Mouse (Mus musculus): ENCODE data around the gene Trpm3.
"Not testable (repeated sequence)": the region's sequence is repeated elsewhere in the genome, so short reads cannot be mapped to it uniquely, and the experiment has no call there.

The Trpm3 gene

GRCm38 (mm10) chr19:22848783-22849576 lies 710.1 kb downstream of the Trpm3 start:
- no peak for DNase-seq (ENCODE audit: low spot score)

DNA sequence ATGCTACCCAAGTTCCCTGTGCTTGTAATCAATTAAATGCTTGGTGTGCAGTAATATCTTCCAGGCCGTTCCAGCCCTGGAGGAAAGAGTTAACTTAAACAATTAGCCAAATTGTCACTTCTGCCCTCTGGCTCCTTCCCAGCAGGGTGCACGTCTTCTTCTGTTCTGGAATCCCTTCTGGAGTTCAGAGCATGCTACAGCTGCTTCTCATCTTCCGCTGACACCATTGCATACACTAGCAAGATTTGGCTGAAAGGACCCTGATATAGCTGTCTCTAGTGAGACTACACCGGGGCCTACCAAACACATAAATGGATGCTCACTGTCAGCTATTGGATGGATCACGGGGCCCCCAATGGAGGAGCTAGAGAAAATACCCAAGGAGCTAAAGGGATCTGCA lies 712.6 kb downstream of the Trpm3 start:
- not testable (repeated sequence) for DNase-seq (ENCODE audit: low spot score)

- no peak for DNase-seq (ENCODE audit: low spot score)
These were observed 720.8 kb downstream of the Trpm3 start for GRCm38 (mm10) chr19:22859644-22860043.

GRCm38 (mm10) chr19:22867456-22867855 lies 728.6 kb downstream of the Trpm3 start:
- DNase-seq (ENCODE audit: low spot score), result no peak

- no peak for DNase-seq (ENCODE audit: low spot score)
These were observed 731.0 kb downstream of the Trpm3 start for GRCm38 (mm10) chr19:22869853-22870252.

DNA sequence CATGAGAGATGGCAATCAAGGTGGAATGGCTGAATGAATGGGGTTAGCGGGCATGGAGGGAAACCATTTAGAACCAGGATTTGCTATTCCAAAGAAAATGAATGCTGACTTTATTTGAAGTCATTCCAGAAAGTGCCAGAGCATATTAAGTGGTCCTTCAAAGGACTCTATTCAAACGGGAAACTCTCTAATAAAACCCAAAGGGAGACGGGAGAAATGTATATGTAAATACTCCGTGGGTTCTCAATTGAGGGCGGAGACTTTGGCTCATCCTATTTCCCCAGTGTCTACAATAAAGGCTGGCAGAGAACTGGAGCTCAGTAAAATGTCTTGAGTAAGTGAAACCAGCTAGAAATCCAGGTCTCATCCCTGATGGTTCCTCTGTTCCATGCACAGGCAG lies 733.6 kb downstream of the Trpm3 start:
- no peak for DNase-seq (ENCODE audit: low spot score)

DNA sequence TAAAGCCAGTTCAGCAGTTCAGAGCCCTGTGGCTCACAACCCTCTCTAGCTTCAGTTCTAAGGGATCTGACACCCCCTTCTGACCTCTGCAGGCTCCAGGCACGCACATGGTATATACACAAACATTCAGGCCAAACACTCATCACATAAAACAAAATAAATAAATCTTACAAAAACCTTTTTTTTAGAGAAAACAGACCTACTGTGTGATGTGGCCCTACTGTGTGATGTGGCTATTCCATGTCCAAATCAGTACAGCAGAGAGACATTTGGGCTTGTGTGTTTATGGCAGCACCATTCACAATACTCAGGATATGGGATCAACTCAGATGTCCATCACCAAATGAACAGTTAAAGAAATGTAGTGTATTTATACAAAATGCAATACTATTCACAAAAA lies 741.4 kb downstream of the Trpm3 start:
- DNase-seq (ENCODE audit: low spot score), result no peak

DNA sequence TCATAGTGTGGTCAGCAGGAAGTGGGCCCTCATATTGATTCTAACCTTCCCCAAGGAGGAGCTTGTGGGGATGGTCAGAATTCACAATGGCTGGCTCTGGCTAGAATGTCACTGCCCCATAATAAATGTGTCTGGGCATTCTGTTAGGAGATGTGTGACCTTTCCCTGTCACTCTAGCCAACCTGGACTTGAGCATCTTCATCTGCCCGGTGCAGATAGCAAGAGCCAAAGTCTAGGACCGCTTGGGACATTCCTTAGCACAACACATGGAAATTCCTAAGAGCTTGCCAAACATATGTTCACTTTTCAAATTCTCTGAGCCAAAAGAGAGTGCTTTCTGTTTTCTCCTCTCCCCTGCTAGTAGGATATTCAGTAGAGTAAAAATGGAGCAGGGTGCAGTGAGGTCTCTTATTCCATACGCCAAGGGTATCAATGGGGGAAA lies 743.8 kb downstream of the Trpm3 start:
- no peak for DNase-seq (ENCODE audit: low spot score)

DNA sequence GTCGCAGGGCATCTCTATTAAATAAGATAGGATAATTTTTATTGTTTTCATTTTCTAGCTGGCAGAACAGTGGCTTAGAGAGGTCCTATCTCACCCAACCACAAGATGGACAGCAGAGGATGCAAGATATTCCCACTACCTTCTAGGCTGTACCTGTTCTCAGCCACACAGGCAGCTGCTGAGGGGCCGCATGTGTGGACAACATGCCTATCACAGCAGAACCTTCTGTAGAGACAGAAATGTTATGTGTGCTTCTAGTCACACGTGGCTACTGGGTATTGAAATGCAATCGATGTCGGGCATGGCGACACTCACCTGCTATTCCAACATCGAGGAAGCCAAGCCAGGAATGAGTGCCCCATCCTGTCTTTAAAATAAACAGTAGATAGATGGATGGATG lies 744.3 kb downstream of the Trpm3 start:
- DNase-seq (ENCODE audit: low spot score), result no peak

- peak; percentile 22 for DNase-seq (ENCODE audit: low spot score)
These were observed 745.0 kb downstream of the Trpm3 start for GRCm38 (mm10) chr19:22883744-22884317.

GRCm38 (mm10) chr19:22884357-22884756 lies 745.5 kb downstream of the Trpm3 start:
- peak; percentile 10 for DNase-seq (ENCODE audit: low spot score)

DNA sequence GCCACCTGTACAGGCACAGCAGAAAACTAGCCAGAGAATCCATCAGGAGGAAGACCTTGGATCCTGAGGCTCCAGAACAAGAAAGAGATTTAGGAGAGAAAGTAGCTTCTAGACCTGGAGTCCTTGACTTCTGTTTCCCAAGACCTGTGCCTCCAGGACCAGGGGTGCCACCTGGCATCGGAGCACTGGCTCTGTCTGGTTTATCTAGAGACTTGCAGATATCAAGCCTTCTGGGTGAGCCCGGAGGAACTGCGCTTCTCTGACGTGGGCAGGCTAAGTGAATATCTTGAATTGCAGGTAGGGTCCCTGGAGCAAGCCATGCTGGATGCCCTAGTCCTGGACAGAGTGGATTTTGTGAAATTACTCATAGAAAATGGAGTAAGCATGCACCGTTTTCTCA lies 746.2 kb downstream of the Trpm3 start:
- no peak for DNase-seq (ENCODE audit: low spot score)

DNA sequence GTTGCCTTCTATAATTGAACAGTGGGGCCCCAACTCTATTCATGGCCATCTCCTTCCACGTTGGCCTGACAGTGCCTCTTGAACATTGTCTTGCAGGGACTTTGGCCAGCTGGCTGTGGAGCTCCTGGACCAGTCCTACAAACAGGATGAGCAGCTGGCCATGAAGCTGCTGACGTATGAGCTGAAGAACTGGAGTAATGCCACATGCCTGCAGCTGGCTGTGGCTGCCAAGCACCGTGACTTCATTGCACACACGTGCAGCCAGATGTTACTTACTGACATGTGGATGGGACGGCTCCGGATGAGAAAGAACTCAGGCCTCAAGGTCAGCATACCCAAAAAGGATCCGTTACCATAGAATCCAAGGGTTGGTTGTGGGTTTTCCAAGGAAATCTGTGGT lies 763.0 kb downstream of the Trpm3 start:
- DNase-seq (ENCODE audit: low spot score), result no peak

DNA sequence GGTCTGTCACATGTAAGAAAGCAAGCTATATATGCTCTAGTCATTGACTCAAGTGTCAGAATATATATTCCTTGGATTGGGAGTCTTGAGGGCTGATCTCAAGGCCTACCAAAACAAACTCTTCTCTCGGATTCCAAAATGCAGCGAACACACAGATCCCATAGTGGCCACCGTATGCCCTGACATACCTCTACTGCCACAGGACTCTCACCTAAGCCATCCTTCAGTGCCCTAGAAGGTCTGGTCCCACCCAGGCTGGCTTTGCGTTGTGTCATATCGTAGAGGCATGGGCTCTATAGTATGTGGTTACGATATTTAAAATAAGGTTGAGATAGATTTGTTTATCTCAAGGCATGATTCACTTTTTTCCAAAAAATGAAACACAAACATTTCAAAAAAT lies 763.5 kb downstream of the Trpm3 start:
- DNase-seq (ENCODE audit: low spot score), result no peak

GRCm38 (mm10) chr19:22905066-22905482 lies 766.2 kb downstream of the Trpm3 start:
- no peak for DNase-seq (ENCODE audit: low spot score)

GRCm38 (mm10) chr19:22910686-22911085 lies 771.8 kb downstream of the Trpm3 start:
- DNase-seq (ENCODE audit: low spot score), result no peak

- DNase-seq (ENCODE audit: low spot score), result no peak
These were observed 774.1 kb downstream of the Trpm3 start for GRCm38 (mm10) chr19:22912971-22913370.

GRCm38 (mm10) chr19:22915868-22916642 lies 777.2 kb downstream of the Trpm3 start:
- DNase-seq (ENCODE audit: low spot score), result peak; percentile 71

- peak; percentile 94 for DNase-seq (ENCODE audit: low spot score)
These were observed 777.9 kb downstream of the Trpm3 start for GRCm38 (mm10) chr19:22916643-22917344.

DNA sequence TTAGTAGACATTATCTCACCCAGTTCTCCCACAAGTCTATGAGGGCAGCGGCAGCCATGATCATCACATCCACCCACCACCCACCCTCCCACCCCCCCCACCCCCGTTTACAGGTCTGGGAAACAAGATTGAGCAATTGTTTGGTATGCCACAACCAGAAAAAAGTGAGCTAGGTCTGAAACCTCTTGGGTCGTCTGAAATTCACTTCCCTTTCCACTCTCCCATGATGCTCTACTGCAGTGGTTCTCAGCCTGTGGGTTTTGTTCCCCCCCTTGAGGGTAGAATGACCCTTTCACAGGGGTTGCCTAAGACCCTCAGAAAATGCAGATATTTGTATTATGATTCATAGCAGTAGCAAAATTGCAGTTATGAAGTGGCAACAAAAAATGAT lies 778.5 kb downstream of the Trpm3 start:
- no peak for DNase-seq (ENCODE audit: low spot score)

DNA sequence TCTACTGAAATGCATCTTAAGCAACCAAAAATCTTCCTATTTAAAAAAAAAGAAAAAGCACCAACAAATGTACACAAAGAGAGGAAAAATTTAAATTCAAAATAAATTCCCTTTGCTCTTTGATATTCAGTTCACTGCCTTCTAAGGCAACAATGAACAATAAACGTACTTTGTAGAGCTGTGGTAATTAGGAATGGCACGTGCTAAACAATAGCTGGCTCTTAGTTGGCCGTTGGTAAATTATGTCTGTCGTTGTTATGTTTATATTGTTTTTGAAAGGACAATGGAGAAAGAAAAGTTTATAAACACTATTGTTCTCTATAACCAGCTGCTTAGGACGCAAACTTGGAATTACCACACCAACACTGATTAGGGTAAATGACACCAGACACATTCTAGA lies 782.1 kb downstream of the Trpm3 start:
- DNase-seq (ENCODE audit: low spot score), result no peak

All from ovary, postnatal 36 days (tissue).